Mouse (Mus musculus): ENCODE data around the gene Pxn. TPM values are rescaled to one million over a fixed set of nuclear protein-coding genes. Genes with fewer than 3 reads are reported as not detected.
A peak's percentile ranks its signal among the peaks of the same experiment; 100 is the strongest.

Gene Pxn
- polyA plus RNA-seq, 1 experiment from 2014 or later = 27.9 TPM

- no peaks in the 10 kb centered on the region for H3K9me3 ChIP-seq (replicated peaks)
- H3K36me3 ChIP-seq = peaks cover 20% of the 10 kb centered on the region
- H3K4me3 ChIP-seq = peak overlapping the region; percentile 36
- peaks cover 44% of the 10 kb centered on the region for H3K4me1 ChIP-seq
- 15% methylated on average over 27 of the region's 27 CpGs for WGBS
- H3K27ac ChIP-seq (replicated peaks) = no peak overlapping the region
- no peak for DNase-seq (ENCODE audit: low spot score)
- H3K27me3 ChIP-seq (ENCODE audit: low read depth, poor library complexity, severe bottlenecking) = peaks cover 44% of the 10 kb centered on the region
Observed at GRCm38 (mm10) chr5:115480101-115480500, 26.4 kb upstream of the Pxn start.

- Histone ChIP-seq H3K27ac (replicated peaks) (0 out of 2 replicates have a peak overlapping the region, but pooled peaks have one; percentile 7), H3K4me3 (peak overlapping the region; percentile 42), H3K27me3 (ENCODE audit: low read depth, poor library complexity, severe bottlenecking) (peaks cover 44% of the 10 kb centered on the region), H3K36me3 (peaks cover 10% of the 10 kb centered on the region; the same call in 1 of the 2 replicates), H3K9me3 (replicated peaks) (no peaks in the 10 kb centered on the region), H3K4me1 (peaks cover 30% of the 10 kb centered on the region)
- peak; percentile 33 for DNase-seq (ENCODE audit: low spot score)
- WGBS = 17% methylated on average over 38 of the region's 38 CpGs
Observed at GRCm38 (mm10) chr5:115482390-115483265, 23.8 kb upstream of the Pxn start.

DNA sequence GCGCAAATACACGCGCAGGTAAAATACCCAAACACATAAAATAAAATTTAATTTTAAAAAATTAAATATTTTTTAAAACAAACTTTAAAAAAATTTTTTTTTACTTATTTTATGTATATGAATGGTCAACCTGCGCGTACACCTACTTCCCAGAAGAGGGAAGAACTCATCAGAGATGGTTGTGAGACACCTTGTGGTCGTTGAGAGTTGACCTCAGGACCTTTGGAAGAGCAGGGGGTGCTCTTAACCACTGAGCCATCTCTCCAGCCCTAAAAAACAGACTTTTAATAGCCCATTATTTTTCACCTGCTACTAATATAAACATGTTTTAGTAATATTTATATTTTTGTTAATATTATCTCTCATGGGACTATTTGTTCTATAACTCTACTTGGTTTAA, 23.1 kb upstream of the Pxn start:
- H3K27me3 ChIP-seq (ENCODE audit: low read depth, poor library complexity, severe bottlenecking) = peaks cover 44% of the 10 kb centered on the region
- H3K36me3 ChIP-seq = 0 out of 2 replicates have a peak, but pooled peaks cover 5% of the 10 kb centered on the region
- 19% methylated on average over 6 of the region's 6 CpGs for WGBS
- H3K27ac ChIP-seq (replicated peaks) = no peak overlapping the region
- no peaks in the 10 kb centered on the region for H3K9me3 ChIP-seq (replicated peaks)
- H3K4me1 ChIP-seq = peaks cover 30% of the 10 kb centered on the region
- H3K4me3 ChIP-seq = peak overlapping the region; percentile 53
- DNase-seq (ENCODE audit: low spot score) = no peak

DNA sequence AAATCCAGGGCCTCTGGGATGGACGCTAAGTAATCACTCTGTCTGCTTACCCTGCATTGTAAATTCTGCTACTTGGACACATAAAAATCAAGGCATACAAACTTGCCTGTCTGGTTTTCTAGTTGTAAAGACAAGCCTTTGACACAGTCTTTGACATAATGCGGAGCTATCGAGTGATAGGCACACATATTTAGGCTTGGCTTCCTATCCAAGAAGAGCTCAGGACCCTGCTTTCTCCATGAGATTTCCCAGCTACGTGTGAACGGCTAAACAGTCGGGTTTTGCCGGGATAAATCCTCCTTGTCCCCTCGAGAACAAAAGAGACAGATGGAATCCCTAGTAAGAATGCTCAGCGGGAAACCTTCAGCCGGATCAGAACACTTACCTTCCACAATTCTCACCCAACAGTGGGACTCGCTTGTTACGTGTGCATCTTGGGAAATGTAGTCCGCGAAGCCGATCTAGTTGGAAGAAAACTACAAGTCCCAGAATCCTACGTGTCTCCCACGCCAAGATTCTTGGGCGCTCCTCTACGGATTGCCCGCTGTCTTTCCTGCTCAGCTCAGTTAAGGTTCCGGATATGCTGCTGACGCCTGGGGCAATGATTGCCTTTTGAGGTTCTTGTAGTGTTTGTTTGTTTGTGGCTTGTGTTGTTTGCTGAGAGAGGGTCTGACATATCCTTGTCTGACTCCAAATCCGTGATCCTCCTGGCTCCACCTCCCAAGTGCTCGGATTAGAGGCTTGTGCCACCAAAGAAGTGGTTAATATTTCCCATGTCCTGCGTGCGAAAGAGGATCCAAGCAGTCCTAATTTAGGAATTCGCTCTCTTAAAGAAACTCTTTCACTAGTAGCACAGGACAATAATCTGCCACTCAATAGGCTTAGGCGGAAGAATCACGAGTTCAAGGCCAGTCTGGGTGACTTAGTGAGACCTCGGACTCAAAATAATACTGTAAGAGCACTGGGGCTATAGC, 22.2 kb upstream of the Pxn start, which contains the start of gene Sirt4:
TSS of gene Sirt4 (minus strand) at position 779 of the 974 bp plus-strand sequence.
- no peaks in the 10 kb centered on the region for H3K9me3 ChIP-seq (replicated peaks)
- 0 out of 2 replicates have a peak, but pooled peaks cover 5% of the 10 kb centered on the region for H3K36me3 ChIP-seq
- DNase-seq (ENCODE audit: low spot score) = peak; percentile 84
- peaks cover 36% of the 10 kb centered on the region for H3K4me1 ChIP-seq
- WGBS = 9% methylated on average over 30 of the region's 30 CpGs
- H3K4me3 ChIP-seq = peak within 1 kb of the TSS; percentile 53
- H3K27me3 ChIP-seq (ENCODE audit: low read depth, poor library complexity, severe bottlenecking) = peaks cover 43% of the 10 kb centered on the region
- H3K27ac ChIP-seq (replicated peaks) = peak within 1 kb of the TSS; percentile 83

- no peaks in the 10 kb centered on the region for H3K36me3 ChIP-seq
- no peaks in the 10 kb centered on the region for H3K9me3 ChIP-seq (replicated peaks)
- peaks cover 38% of the 10 kb centered on the region for H3K4me1 ChIP-seq
- peak overlapping the region; percentile 53 for H3K4me3 ChIP-seq
- peaks cover 35% of the 10 kb centered on the region for H3K27me3 ChIP-seq (ENCODE audit: low read depth, poor library complexity, severe bottlenecking)
- H3K27ac ChIP-seq (replicated peaks) = peak overlapping the region; percentile 83; the same call in 1 of the 2 replicates
- WGBS = 74% methylated on average over 5 of the region's 5 CpGs
- no peak for DNase-seq (ENCODE audit: low spot score)
Observed at GRCm38 (mm10) chr5:115484996-115485395, 21.5 kb upstream of the Pxn start.

DNA sequence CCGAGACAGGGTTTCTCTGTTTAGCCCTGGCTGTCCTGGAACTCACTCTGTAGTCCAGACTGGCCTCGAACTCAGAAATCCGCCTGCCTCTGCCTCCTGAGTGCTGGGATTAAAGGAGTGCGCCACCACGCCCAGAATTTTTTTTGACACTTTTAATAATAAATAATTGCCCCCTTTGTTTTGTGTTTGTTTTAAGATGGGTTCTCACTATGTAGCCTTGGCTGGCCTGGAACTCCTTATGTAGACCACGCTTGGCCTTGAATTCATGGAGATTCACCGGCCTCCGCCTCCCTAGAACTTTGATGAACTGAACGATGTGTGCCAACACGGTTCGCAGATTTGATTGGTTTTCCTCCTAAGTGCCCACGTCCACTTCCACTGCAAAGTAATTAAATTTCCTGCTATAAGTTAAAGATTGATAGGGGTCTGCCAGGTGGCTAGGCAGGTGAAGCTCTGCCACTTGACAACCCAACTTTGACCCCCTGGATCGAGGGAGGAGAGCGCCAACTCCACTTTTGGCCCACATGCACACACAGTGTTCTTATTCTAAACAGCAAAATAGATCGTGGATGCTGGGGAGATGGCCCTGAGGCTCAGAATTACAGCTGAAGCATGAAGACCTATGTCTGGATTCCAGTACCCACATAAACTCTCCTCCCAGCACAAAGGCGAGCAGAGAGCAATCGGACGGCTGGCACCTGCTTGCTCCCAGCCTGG, 20.8 kb upstream of the Pxn start:
- peaks cover 29% of the 10 kb centered on the region for H3K27me3 ChIP-seq (ENCODE audit: low read depth, poor library complexity, severe bottlenecking)
- no peak overlapping the region for H3K27ac ChIP-seq (replicated peaks)
- H3K9me3 ChIP-seq (replicated peaks) = no peaks in the 10 kb centered on the region
- H3K4me3 ChIP-seq = no peak overlapping the region
- no peaks in the 10 kb centered on the region for H3K36me3 ChIP-seq
- DNase-seq (ENCODE audit: low spot score) = no peak
- peaks cover 33% of the 10 kb centered on the region for H3K4me1 ChIP-seq
- 90% methylated on average over 18 of the region's 18 CpGs for WGBS

- no peak for DNase-seq (ENCODE audit: low spot score)
- WGBS = 49% methylated on average over 4 of the region's 4 CpGs
- no peaks in the 10 kb centered on the region for H3K36me3 ChIP-seq
- H3K4me1 ChIP-seq = peaks cover 40% of the 10 kb centered on the region
- peaks cover 18% of the 10 kb centered on the region for H3K27me3 ChIP-seq (ENCODE audit: low read depth, poor library complexity, severe bottlenecking)
- no peaks in the 10 kb centered on the region for H3K9me3 ChIP-seq (replicated peaks)
- H3K27ac ChIP-seq (replicated peaks) = no peak overlapping the region
- H3K4me3 ChIP-seq = no peak overlapping the region
Observed at GRCm38 (mm10) chr5:115486726-115487125, 19.8 kb upstream of the Pxn start.

DNA sequence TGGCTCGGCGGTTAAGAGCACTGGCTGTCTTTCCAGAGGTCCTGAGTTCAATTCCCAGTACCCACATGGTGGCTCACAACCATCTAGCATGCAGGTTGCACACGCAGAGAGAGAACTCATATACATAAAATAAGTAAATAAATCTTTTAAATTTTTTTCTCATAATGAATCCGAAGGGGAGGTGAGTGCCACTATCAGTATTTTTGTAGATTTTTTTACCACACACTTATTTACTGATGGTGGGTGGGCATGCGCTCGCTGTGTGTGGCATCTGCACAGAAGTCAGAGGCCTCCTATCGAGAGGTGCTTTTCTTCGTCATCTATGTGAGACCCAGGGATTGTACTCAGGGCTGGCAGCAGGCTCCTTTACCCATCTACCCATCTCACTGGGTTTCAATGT, 19.1 kb upstream of the Pxn start:
- 88% methylated on average over 8 of the region's 8 CpGs for WGBS
- H3K36me3 ChIP-seq = no peaks in the 10 kb centered on the region
- peaks cover 44% of the 10 kb centered on the region for H3K4me1 ChIP-seq
- H3K27me3 ChIP-seq (ENCODE audit: low read depth, poor library complexity, severe bottlenecking) = peaks cover 12% of the 10 kb centered on the region
- H3K9me3 ChIP-seq (replicated peaks) = no peaks in the 10 kb centered on the region
- H3K4me3 ChIP-seq = no peak overlapping the region
- no peak overlapping the region for H3K27ac ChIP-seq (replicated peaks)
- no peak for DNase-seq (ENCODE audit: low spot score)

GRCm38 (mm10) chr5:115487942-115488580, 18.4 kb upstream of the Pxn start:
- H3K36me3 ChIP-seq = no peaks in the 10 kb centered on the region
- no peak overlapping the region for H3K4me3 ChIP-seq
- 77% methylated on average over 9 of the region's 9 CpGs for WGBS
- no peak overlapping the region for H3K27ac ChIP-seq (replicated peaks)
- H3K27me3 ChIP-seq (ENCODE audit: low read depth, poor library complexity, severe bottlenecking) = peaks cover 5% of the 10 kb centered on the region
- H3K4me1 ChIP-seq = peaks cover 37% of the 10 kb centered on the region
- no peak for DNase-seq (ENCODE audit: low spot score)
- no peaks in the 10 kb centered on the region for H3K9me3 ChIP-seq (replicated peaks)

- Histone ChIP-seq H3K9me3 (replicated peaks) (no peaks in the 10 kb centered on the region), H3K27ac (replicated peaks) (peak overlapping the region; percentile 97), H3K4me3 (peak overlapping the region; percentile 53), H3K27me3 (ENCODE audit: low read depth, poor library complexity, severe bottlenecking) (no peaks in the 10 kb centered on the region), H3K4me1 (peaks cover 34% of the 10 kb centered on the region), H3K36me3 (no peaks in the 10 kb centered on the region)
- peak; percentile 84 for DNase-seq (ENCODE audit: low spot score)
- WGBS = under 1% methylated on average over 39 of the region's 39 CpGs
Observed at GRCm38 (mm10) chr5:115488841-115489698, 17.4 kb upstream of the Pxn start.

All from midbrain, embryonic 10.5 days (tissue).